In genomic region chr6:33965571-33965970, GRCm38 (mm10) we compare ENCODE assay signal across 19 mouse cellular contexts.
DNase-seq lines count a peak whose midpoint lies in the region; ATAC-seq and TF ChIP-seq lines count a peak whose summit lies in the region.
"Had no signal": no experiment of that assay in that cellular context is flagged by ENCODE, and none has a peak within 500 bp of the region (broad histone marks: within the 10 kb centered on the region; RNA-seq: fewer than 3 reads in every experiment).

No protein-coding gene starts in this region.

- no peak overlapping the region for H3K9ac ChIP-seq in kidney, postnatal 0 days (ENCODE audit: low read depth, low read length)
- no peak overlapping the region for H3K9ac ChIP-seq in kidney, embryonic 16.5 days (replicated peaks; ENCODE audit: low read length)
- no peak overlapping the region for H3K9ac ChIP-seq in embryonic facial prominence, embryonic 11.5 days (replicated peaks; ENCODE audit: low read length)
- no peak overlapping the region for H3K9ac ChIP-seq in limb, embryonic 12.5 days (replicated peaks)
- H3K9ac ChIP-seq: forebrain, embryonic 15.5 days; limb, embryonic 15.5 days; liver, postnatal 0 days had no signal

- H3K4me3 ChIP-seq in kidney, postnatal 0 days (replicated peaks; ENCODE audit: low read depth, low read length): no peak overlapping the region
- H3K4me3 ChIP-seq in kidney, embryonic 16.5 days (ENCODE audit: low read length): no peak overlapping the region
- no peak overlapping the region for H3K4me3 ChIP-seq in embryonic facial prominence, embryonic 11.5 days (ENCODE audit: low read depth, low read length)
- no peak overlapping the region for H3K4me3 ChIP-seq in limb, embryonic 12.5 days (replicated peaks)
- H3K4me3 ChIP-seq in forebrain, embryonic 10.5 days: no peak overlapping the region
- H3K4me3 ChIP-seq: forebrain, embryonic 15.5 days; limb, embryonic 15.5 days; myocyte had no signal

- no peaks in the 10 kb centered on the region for H3K4me1 ChIP-seq in kidney, postnatal 0 days (replicated peaks; ENCODE audit: insufficient read depth, low read length)
- H3K4me1 ChIP-seq in kidney, embryonic 16.5 days (ENCODE audit: insufficient read depth, low read length): no peaks in the 10 kb centered on the region
- H3K4me1 ChIP-seq in embryonic facial prominence, embryonic 11.5 days (ENCODE audit: control insufficient read depth, insufficient read depth, low read length): no peaks in the 10 kb centered on the region; the same call in 1 of the 2 replicates
- H3K4me1 ChIP-seq in limb, embryonic 12.5 days (replicated peaks): peaks cover 13% of the 10 kb centered on the region
- peaks cover 18% of the 10 kb centered on the region for H3K4me1 ChIP-seq in forebrain, embryonic 10.5 days

- 29% methylated on average over 2 of the region's 2 CpGs for WGBS in kidney, postnatal 0 days
- 17% methylated on average over 2 of the region's 2 CpGs for WGBS in kidney, embryonic 16.5 days
- 29% methylated on average over 2 of the region's 2 CpGs for WGBS in embryonic facial prominence, embryonic 11.5 days
- 15% methylated on average over 2 of the region's 2 CpGs for WGBS in limb, embryonic 12.5 days
- WGBS in forebrain, embryonic 10.5 days: 49% methylated on average over 2 of the region's 2 CpGs

- ATAC-seq in kidney, postnatal 0 days (replicated peaks; ENCODE audit: low FRiP score, low read depth): no peak
- ATAC-seq in kidney, embryonic 16.5 days (ENCODE audit: low FRiP score, low TSS enrichment): no peak
- no peak for ATAC-seq in embryonic facial prominence, embryonic 11.5 days (replicated peaks; ENCODE audit: insufficient number of reproducible peaks, low FRiP score, low TSS enrichment, low read depth)
- no peak for ATAC-seq in limb, embryonic 12.5 days (ENCODE audit: insufficient number of reproducible peaks, insufficient read depth, low FRiP score, low TSS enrichment, low read depth)
- ATAC-seq: forebrain, embryonic 15.5 days; liver, postnatal 0 days had no signal

- H3K4me2 ChIP-seq in kidney, postnatal 0 days (ENCODE audit: low read length): no peak overlapping the region
- H3K4me2 ChIP-seq in kidney, embryonic 16.5 days (replicated peaks; ENCODE audit: low read depth, low read length): no peak overlapping the region
- H3K4me2 ChIP-seq in embryonic facial prominence, embryonic 11.5 days (ENCODE audit: low read depth, low read length): no peak overlapping the region
- H3K4me2 ChIP-seq in limb, embryonic 12.5 days: no peak overlapping the region
- H3K4me2 ChIP-seq: forebrain, embryonic 15.5 days; limb, embryonic 15.5 days had no signal

- no peak overlapping the region for H3K27ac ChIP-seq in kidney, postnatal 0 days
- H3K27ac ChIP-seq in kidney, embryonic 16.5 days (ENCODE audit: low read length): no peak overlapping the region
- H3K27ac ChIP-seq in embryonic facial prominence, embryonic 11.5 days (replicated peaks; ENCODE audit: low read depth, low read length): no peak overlapping the region
- H3K27ac ChIP-seq in limb, embryonic 12.5 days: 0 out of 2 replicates have a peak overlapping the region, but pooled peaks have one; percentile 20
- H3K27ac ChIP-seq in forebrain, embryonic 10.5 days: no peak overlapping the region; the same call in 1 of the 2 replicates
- H3K27ac ChIP-seq: forebrain, embryonic 15.5 days; limb, embryonic 15.5 days had no signal

- no peaks in the 10 kb centered on the region for H3K27me3 ChIP-seq in kidney, postnatal 0 days (ENCODE audit: insufficient read depth, low read length)
- no peaks in the 10 kb centered on the region for H3K27me3 ChIP-seq in kidney, embryonic 16.5 days (ENCODE audit: insufficient read depth, low read length)
- H3K27me3 ChIP-seq in embryonic facial prominence, embryonic 11.5 days (ENCODE audit: control insufficient read depth, insufficient read depth, low read length): no peaks in the 10 kb centered on the region
- H3K27me3 ChIP-seq in limb, embryonic 12.5 days: no peaks in the 10 kb centered on the region
- H3K27me3 ChIP-seq in forebrain, embryonic 10.5 days (ENCODE audit: poor library complexity, severe bottlenecking): no peaks in the 10 kb centered on the region
- H3K27me3 ChIP-seq: forebrain, embryonic 15.5 days; limb, embryonic 15.5 days had no signal

- no peak for TF ChIP-seq CTCF in kidney, postnatal 0 days (IDR thresholded peaks at IDR 0.05; ENCODE audit: low read depth)

- no peaks in the 10 kb centered on the region for H3K36me3 ChIP-seq in kidney, postnatal 0 days (ENCODE audit: insufficient read depth, low read length)
- H3K36me3 ChIP-seq in kidney, embryonic 16.5 days (ENCODE audit: insufficient read depth, low read length): no peaks in the 10 kb centered on the region
- H3K36me3 ChIP-seq in embryonic facial prominence, embryonic 11.5 days (replicated peaks; ENCODE audit: control insufficient read depth, insufficient read depth, low read depth, low read length): no peaks in the 10 kb centered on the region
- H3K36me3 ChIP-seq in limb, embryonic 12.5 days: no peaks in the 10 kb centered on the region
- H3K36me3 ChIP-seq in forebrain, embryonic 10.5 days (replicated peaks): no peaks in the 10 kb centered on the region
- H3K36me3 ChIP-seq: forebrain, embryonic 15.5 days; limb, embryonic 15.5 days had no signal

- H3K9me3 ChIP-seq in kidney, postnatal 0 days (replicated peaks; ENCODE audit: low read length): no peaks in the 10 kb centered on the region
- no peaks in the 10 kb centered on the region for H3K9me3 ChIP-seq in kidney, embryonic 16.5 days (ENCODE audit: low read length)
- H3K9me3 ChIP-seq in embryonic facial prominence, embryonic 11.5 days (replicated peaks; ENCODE audit: control insufficient read depth, low read length): no peaks in the 10 kb centered on the region
- H3K9me3 ChIP-seq in limb, embryonic 12.5 days: peaks cover 4% of the 10 kb centered on the region; the same call in 1 of the 2 replicates
- no peaks in the 10 kb centered on the region for H3K9me3 ChIP-seq in forebrain, embryonic 10.5 days
- H3K9me3 ChIP-seq: forebrain, embryonic 15.5 days; limb, embryonic 15.5 days had no signal

- peak; percentile 24 for DNase-seq in kidney, postnatal 0 days (ENCODE audit: low spot score)
- DNase-seq in NIH3T3 (ENCODE audit: low read depth): peak; percentile 64
- peak; percentile 49 for DNase-seq in embryonic facial prominence, embryonic 11.5 days (ENCODE audit: low spot score)
- DNase-seq in adrenal gland, postnatal 25 days: no peak
- no peak for DNase-seq in forebrain, embryonic 10.5 days (ENCODE audit: extremely low spot score, low spot score)
- DNase-seq: B cell, adult 2 months; cerebellum, adult 9-10 months; gastrocnemius, postnatal 25 days; kidney, adult 8-10 months; kidney, postnatal 36 days; liver, postnatal 0 days; midbrain, embryonic 14.5 days; right cerebral cortex, postnatal 14 days; thymus, postnatal 36 days had no signal

Comparison
In these comparisons a context has a peak if more than half of its experiments do, and no peak if none do; other contexts are left out.
1. DNase-seq: peak in kidney, postnatal 0 days (single experiment), NIH3T3 (single experiment) and embryonic facial prominence, embryonic 11.5 days (single experiment); none in adrenal gland, postnatal 25 days (single experiment) and forebrain, embryonic 10.5 days (single experiment).